Mouse (Mus musculus) stomach, embryonic 14.5 days (tissue): ENCODE results near the gene Sgms1. TPM values are rescaled to one million over a fixed set of nuclear protein-coding genes. Genes with fewer than 3 reads are reported as not detected.
"Not testable (repeated sequence)": the region's sequence is repeated elsewhere in the genome, so short reads cannot be mapped to it uniquely, and the experiment has no call there.

Experiments used
- ATAC-seq: fragments of 200-750 bp; cut with Nextera tagmentation; 2 replicates; pipeline ENCODE4 v1.8.0; 2017; ENCODE audit warnings: low read depth, moderate TSS enrichment; ENCODE audit not compliant: insufficient number of reproducible peaks, insufficient read depth, low FRiP score
- H3K27ac ChIP-seq: fragments of 300-500 bp; sonication (generic); 2 replicates; pipeline ENCODE4 v1.5.1; 2014; ENCODE audit warnings: mild to moderate bottlenecking, low read length, moderate library complexity, mixed read lengths
- H3K27me3 ChIP-seq: fragments of 300-500 bp; sonication (generic); 2 replicates; pipeline ENCODE4 v1.6.1; 2014; ENCODE audit warnings: low read length, control low read depth, mixed read lengths; ENCODE audit not compliant: control insufficient read depth, insufficient read depth
- H3K36me3 ChIP-seq: fragments of 300-500 bp; sonication (generic); 2 replicates; pipeline ENCODE4 v1.6.1; 2014; ENCODE audit warnings: mild to moderate bottlenecking, control low read depth, low read length, moderate library complexity, mixed read lengths; ENCODE audit not compliant: control insufficient read depth, insufficient read depth
- H3K4me1 ChIP-seq: fragments of 300-500 bp; sonication (generic); 2 replicates; pipeline ENCODE4 v1.6.1; 2014; ENCODE audit warnings: low read length, control low read depth, mixed read lengths; ENCODE audit not compliant: control insufficient read depth, insufficient read depth
- H3K4me2 ChIP-seq: fragments of 300-500 bp; sonication (generic); replicated peaks from 2 replicates; pipeline ENCODE4 v1.6.1; 2014; ENCODE audit warnings: low read depth, low read length, control low read depth
- H3K4me3 ChIP-seq: fragments of 300-500 bp; sonication (generic); 2 replicates; pipeline ENCODE4 v1.5.1; 2014; ENCODE audit warnings: low read depth, low read length, control low read depth
- H3K9ac ChIP-seq: fragments of 300-500 bp; sonication (generic); replicated peaks from 2 replicates; pipeline ENCODE4 v1.6.1; 2014; ENCODE audit warnings: low read depth, mild to moderate bottlenecking, control low read depth, low read length, moderate library complexity, mixed read lengths
- H3K9me3 ChIP-seq: fragments of 300-500 bp; sonication (generic); 2 replicates; pipeline ENCODE4 v1.6.1; 2016; ENCODE audit warnings: low read depth, low read length, control low read depth; ENCODE audit not compliant: control insufficient read depth
- WGBS: fragments of 180-500 bp; shearing (Covaris S2); extraction: QIAGEN DNeasy Blood & Tissue Kit; methylation state at CpG from one replicate; pipeline ENCODE4 v1.1.7; 2014; 5-methylcytosine and 5-hydroxymethylcytosine counted together
- polyA plus RNA-seq: library from polyadenylated mRNA; unstranded; fragments of >200 nt; fragmentation: Nextera tagmentation; extraction: Ambion mirVana; gene quantifications from 2 replicates; pipeline ENCODE4 v1.2.1, GENCODE M21; 2014

The Sgms1 gene
- polyA plus RNA-seq, 1 experiment from 2014 or later = 50.9 TPM

GRCm38 (mm10) chr19:32323070-32323469, 66.4 kb downstream of the Sgms1 start:
- peak overlapping the region; percentile 22; the same call in 1 of the 2 replicates for H3K4me2 ChIP-seq
- H3K4me1 ChIP-seq = peaks cover 5% of the 10 kb centered on the region; the same call in 1 of the 2 replicates
- no peaks in the 10 kb centered on the region for H3K9me3 ChIP-seq
- H3K4me3 ChIP-seq = no peak overlapping the region
- ATAC-seq = peak; percentile 46; the same call in 1 of the 2 replicates
- 61% methylated on average over 11 of the region's 11 CpGs for WGBS
- H3K27me3 ChIP-seq = no peaks in the 10 kb centered on the region
- H3K27ac ChIP-seq = peak overlapping the region; percentile 68; the same call in 1 of the 2 replicates
- no peak overlapping the region for H3K9ac ChIP-seq
- no peaks in the 10 kb centered on the region for H3K36me3 ChIP-seq

- no peaks in the 10 kb centered on the region for H3K27me3 ChIP-seq
- no peak overlapping the region for H3K9ac ChIP-seq
- peaks cover 5% of the 10 kb centered on the region; the same call in 1 of the 2 replicates for H3K4me1 ChIP-seq
- no peaks in the 10 kb centered on the region for H3K36me3 ChIP-seq
- H3K4me2 ChIP-seq = peak overlapping the region; percentile 22
- peak; percentile 59; the same call in 1 of the 2 replicates for ATAC-seq
- H3K27ac ChIP-seq = peak overlapping the region; percentile 68; the same call in 1 of the 2 replicates
- WGBS = 39% methylated on average over 3 of the region's 3 CpGs
- no peaks in the 10 kb centered on the region for H3K9me3 ChIP-seq
- H3K4me3 ChIP-seq = 0 out of 2 replicates have a peak overlapping the region, but pooled peaks have one; percentile 5
Measured at GRCm38 (mm10) chr19:32322429-32323035, 67.0 kb downstream of the Sgms1 start.

- Histone ChIP-seq H3K9ac (no peak overlapping the region), H3K4me1 (no peaks in the 10 kb centered on the region), H3K36me3 (no peaks in the 10 kb centered on the region), H3K27me3 (no peaks in the 10 kb centered on the region), H3K9me3 (no peaks in the 10 kb centered on the region), H3K27ac (no peak overlapping the region), H3K4me3 (no peak overlapping the region), H3K4me2 (no peak overlapping the region)
- ATAC-seq = no peak
- WGBS = 43% methylated on average over 4 of the region's 4 CpGs
Measured at GRCm38 (mm10) chr19:32320366-32320666, 69.2 kb downstream of the Sgms1 start.

- H3K27me3 ChIP-seq = no peaks in the 10 kb centered on the region
- no peak for ATAC-seq
- H3K4me2 ChIP-seq = no peak overlapping the region
- H3K36me3 ChIP-seq = no peaks in the 10 kb centered on the region
- 44% methylated on average over 12 of the region's 12 CpGs for WGBS
- H3K27ac ChIP-seq = no peak overlapping the region
- no peak overlapping the region for H3K9ac ChIP-seq
- H3K9me3 ChIP-seq = no peaks in the 10 kb centered on the region
- H3K4me3 ChIP-seq = no peak overlapping the region
- no peaks in the 10 kb centered on the region for H3K4me1 ChIP-seq
Measured at GRCm38 (mm10) chr19:32319531-32320365, 69.8 kb downstream of the Sgms1 start.

GRCm38 (mm10) chr19:32319057-32319456, 70.5 kb downstream of the Sgms1 start:
- no peak for ATAC-seq
- H3K4me1 ChIP-seq = no peaks in the 10 kb centered on the region
- 53% methylated on average over 1 of the region's 1 CpGs for whole genome bisulfite sequencing
- no peak overlapping the region for H3K9ac ChIP-seq
- H3K27ac ChIP-seq = no peak overlapping the region
- no peaks in the 10 kb centered on the region for H3K36me3 ChIP-seq
- no peaks in the 10 kb centered on the region for H3K9me3 ChIP-seq
- H3K4me3 ChIP-seq = no peak overlapping the region
- H3K4me2 ChIP-seq = no peak overlapping the region
- H3K27me3 ChIP-seq = no peaks in the 10 kb centered on the region

- not testable (repeated sequence) for H3K9me3 ChIP-seq, H3K4me2 ChIP-seq, H3K4me3 ChIP-seq, ATAC-seq, H3K27ac ChIP-seq, H3K27me3 ChIP-seq, H3K4me1 ChIP-seq, H3K36me3 ChIP-seq, H3K9ac ChIP-seq
- WGBS = 87% methylated on average over 1 of the region's 1 CpGs
Measured at GRCm38 (mm10) chr19:32317347-32317746, 72.2 kb downstream of the Sgms1 start.

GRCm38 (mm10) chr19:32313304-32313703, 76.2 kb downstream of the Sgms1 start:
- no peak overlapping the region for H3K27ac ChIP-seq
- no peaks in the 10 kb centered on the region for H3K36me3 ChIP-seq
- H3K27me3 ChIP-seq = no peaks in the 10 kb centered on the region
- no peak overlapping the region for H3K4me2 ChIP-seq
- H3K4me3 ChIP-seq = no peak overlapping the region
- no peak overlapping the region for H3K9ac ChIP-seq
- H3K4me1 ChIP-seq = no peaks in the 10 kb centered on the region
- no peaks in the 10 kb centered on the region for H3K9me3 ChIP-seq
- ATAC-seq = no peak
- 86% methylated on average over 4 of the region's 4 CpGs for WGBS

GRCm38 (mm10) chr19:32311762-32312161, 77.8 kb downstream of the Sgms1 start:
- 91% methylated on average over 5 of the region's 5 CpGs for WGBS
- no peak overlapping the region for H3K4me2 ChIP-seq
- no peaks in the 10 kb centered on the region for H3K27me3 ChIP-seq
- no peaks in the 10 kb centered on the region for H3K9me3 ChIP-seq
- H3K4me3 ChIP-seq = no peak overlapping the region
- H3K4me1 ChIP-seq = no peaks in the 10 kb centered on the region
- H3K27ac ChIP-seq = no peak overlapping the region
- no peak overlapping the region for H3K9ac ChIP-seq
- no peaks in the 10 kb centered on the region for H3K36me3 ChIP-seq
- ATAC-seq = no peak
